Mouse (Mus musculus) hindbrain, embryonic 16.5 days (tissue): ENCODE results near the gene Awat1. TPM values are rescaled to one million over a fixed set of nuclear protein-coding genes. Genes with fewer than 3 reads are reported as not detected.
A peak's percentile ranks its signal among the peaks of the same experiment; 100 is the strongest.

ENCODE experiments used
- ATAC-seq: fragments of 200-750 bp; cut with Nextera tagmentation; 2 replicates; pipeline ENCODE4 v1.8.0; 2017; ENCODE audit warnings: moderate TSS enrichment, moderate library complexity
- H3K27ac ChIP-seq: fragments of 300-500 bp; sonication (generic); 2 replicates; pipeline ENCODE4 v1.5.1; 2014; ENCODE audit warnings: low read depth, mild to moderate bottlenecking, control low read depth, low read length, moderate library complexity
- H3K27me3 ChIP-seq: fragments of 300-500 bp; sonication (generic); replicated peaks from 2 replicates; pipeline ENCODE4 v1.6.1; 2014; ENCODE audit warnings: low read length; ENCODE audit not compliant: control insufficient read depth, insufficient read depth
- H3K36me3 ChIP-seq: fragments of 300-500 bp; sonication (generic); 2 replicates; pipeline ENCODE4 v1.6.1; 2014; ENCODE audit warnings: mild to moderate bottlenecking, low read length, moderate library complexity, mixed read lengths; ENCODE audit not compliant: control insufficient read depth, insufficient read depth
- H3K4me1 ChIP-seq: fragments of 300-500 bp; sonication (generic); 2 replicates; pipeline ENCODE4 v1.6.1; 2014; ENCODE audit warnings: low read depth, low read length; ENCODE audit not compliant: control insufficient read depth, insufficient read depth
- H3K4me2 ChIP-seq: fragments of 300-500 bp; sonication (generic); 2 replicates; pipeline ENCODE4 v1.6.1; 2014; ENCODE audit warnings: mild to moderate bottlenecking, low read length, control low read depth, moderate library complexity
- H3K4me3 ChIP-seq: fragments of 300-500 bp; sonication (generic); 2 replicates; pipeline ENCODE4 v1.5.1; 2014; ENCODE audit warnings: mild to moderate bottlenecking, low read length, control low read depth, moderate library complexity
- H3K9ac ChIP-seq: fragments of 300-500 bp; sonication (generic); 2 replicates; pipeline ENCODE4 v1.6.1; 2014; ENCODE audit warnings: low read depth, mild to moderate bottlenecking, control low read depth, low read length, moderate library complexity
- H3K9me3 ChIP-seq: fragments of 300-500 bp; sonication (generic); 2 replicates; pipeline ENCODE4 v1.6.1; 2014; ENCODE audit warnings: mild to moderate bottlenecking, low read length, moderate library complexity; ENCODE audit not compliant: control insufficient read depth
- WGBS: fragments of 180-500 bp; shearing (Covaris S2); extraction: QIAGEN DNeasy Blood & Tissue Kit; methylation state at CpG from one replicate; pipeline ENCODE4 v1.1.7; 2014; 5-methylcytosine and 5-hydroxymethylcytosine counted together
- polyA plus RNA-seq: library from polyadenylated mRNA; unstranded; fragments of >200 nt; fragmentation: Nextera tagmentation; extraction: Ambion mirVana; gene quantifications from 2 replicates; pipeline ENCODE4 v1.2.1, GENCODE M21; 2015

Gene Awat1
- polyA plus RNA-seq, result not detected in 2 replicates

DNA sequence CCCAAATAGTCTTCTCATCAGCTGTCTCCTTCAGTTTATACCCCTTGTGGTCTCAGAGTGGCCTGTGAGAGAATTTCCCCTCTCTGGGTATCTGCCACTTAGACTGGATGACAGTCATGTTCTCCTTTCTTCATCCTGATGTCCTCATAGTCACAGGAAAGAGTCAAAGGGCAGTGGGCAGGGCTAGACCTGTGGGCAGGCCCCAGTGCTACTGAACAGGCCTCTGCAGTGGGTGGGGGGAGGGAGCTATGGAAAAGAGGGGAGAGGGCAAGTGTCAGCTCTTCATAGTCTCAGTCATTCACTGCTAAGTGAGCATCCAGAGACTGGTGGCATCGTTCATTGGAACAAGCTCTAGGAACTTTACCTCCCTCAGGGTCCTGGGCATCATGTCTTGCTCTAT is at the start of gene Awat1:
Gene Awat1, plus strand, starts transcription at position 301 of the 400 bp plus-strand sequence.
- H3K4me2 ChIP-seq, result no peak within 1 kb of the TSS
- H3K4me1 ChIP-seq, result no peaks in the 10 kb centered on the region
- H3K36me3 ChIP-seq, result no peaks in the 10 kb centered on the region
- H3K27me3 ChIP-seq, result no peaks in the 10 kb centered on the region
- WGBS, result 81% methylated on average over 1 of the region's 1 CpGs
- no peak within 1 kb of the TSS for H3K27ac ChIP-seq
- ATAC-seq, result no peak
- no peaks in the 10 kb centered on the region for H3K9me3 ChIP-seq
- H3K9ac ChIP-seq, result no peak within 1 kb of the TSS
- no peak within 1 kb of the TSS for H3K4me3 ChIP-seq

GRCm38 (mm10) chrX:100524471-100524870 is 47.6 kb upstream of the Awat1 start, which contains the start of gene Dgat2l6:
TSS of gene Dgat2l6 (plus strand) at chrX:100524838.
- Histone ChIP-seq H3K36me3 (no peaks in the 10 kb centered on the region), H3K9me3 (no peaks in the 10 kb centered on the region), H3K27me3 (0 out of 2 replicates have a peak, but pooled peaks cover 4% of the 10 kb centered on the region), H3K4me3 (no peak within 1 kb of the TSS), H3K9ac (no peak within 1 kb of the TSS), H3K27ac (no peak within 1 kb of the TSS), H3K4me2 (no peak within 1 kb of the TSS), H3K4me1 (no peaks in the 10 kb centered on the region)
- WGBS, result 83% methylated on average over 4 of the region's 4 CpGs
- ATAC-seq, result no peak

DNA sequence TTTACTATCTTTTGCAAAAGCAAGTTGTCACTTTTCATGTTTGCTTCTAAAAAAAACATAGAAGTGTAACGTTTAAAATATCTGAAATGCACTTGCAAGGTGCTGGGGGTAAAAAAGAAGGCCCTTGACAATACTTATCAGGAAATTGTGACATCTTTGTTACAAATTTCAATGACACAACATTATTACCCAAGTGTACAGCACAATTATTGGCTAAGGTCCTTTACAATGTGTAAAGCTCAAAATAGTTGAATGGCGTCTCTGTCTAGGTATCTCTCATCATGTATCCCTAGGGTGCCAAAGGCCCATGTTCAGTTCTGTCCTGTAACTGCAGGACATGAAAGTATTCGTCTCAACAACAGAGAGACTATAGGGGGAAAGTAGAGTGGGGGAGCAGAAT is 16.0 kb upstream of the Awat1 start:
- Histone ChIP-seq H3K9me3 (no peaks in the 10 kb centered on the region), H3K9ac (no peak overlapping the region), H3K27me3 (no peaks in the 10 kb centered on the region), H3K27ac (no peak overlapping the region), H3K4me2 (no peak overlapping the region), H3K4me3 (no peak overlapping the region), H3K4me1 (no peaks in the 10 kb centered on the region), H3K36me3 (no peaks in the 10 kb centered on the region)
- ATAC-seq, result no peak
- 90% methylated on average over 3 of the region's 3 CpGs for WGBS

DNA sequence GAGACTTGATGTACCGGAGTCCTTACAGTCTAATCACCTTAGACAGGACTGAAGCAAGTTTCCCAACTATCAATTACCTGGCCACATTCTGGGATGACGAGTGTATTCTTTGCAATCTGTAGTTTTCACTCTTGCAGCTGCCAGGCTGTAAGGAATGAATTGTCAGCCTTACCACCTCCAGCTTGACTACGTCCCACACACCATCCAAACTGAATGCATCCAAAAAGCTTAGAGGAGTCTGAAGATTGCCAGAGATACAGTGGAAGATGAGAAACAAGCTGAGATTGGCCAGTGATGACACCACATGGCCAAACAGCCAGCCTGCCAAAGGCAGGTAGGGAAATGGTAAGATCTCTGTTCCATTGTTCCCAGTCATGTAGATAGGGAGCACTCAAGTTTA is 6.4 kb upstream of the Awat1 start:
- Histone ChIP-seq H3K4me2 (no peak overlapping the region), H3K9ac (no peak overlapping the region), H3K27ac (no peak overlapping the region), H3K9me3 (no peaks in the 10 kb centered on the region), H3K4me3 (no peak overlapping the region), H3K4me1 (no peaks in the 10 kb centered on the region), H3K36me3 (no peaks in the 10 kb centered on the region), H3K27me3 (no peaks in the 10 kb centered on the region)
- 92% methylated on average over 3 of the region's 3 CpGs for WGBS
- no peak for ATAC-seq

DNA sequence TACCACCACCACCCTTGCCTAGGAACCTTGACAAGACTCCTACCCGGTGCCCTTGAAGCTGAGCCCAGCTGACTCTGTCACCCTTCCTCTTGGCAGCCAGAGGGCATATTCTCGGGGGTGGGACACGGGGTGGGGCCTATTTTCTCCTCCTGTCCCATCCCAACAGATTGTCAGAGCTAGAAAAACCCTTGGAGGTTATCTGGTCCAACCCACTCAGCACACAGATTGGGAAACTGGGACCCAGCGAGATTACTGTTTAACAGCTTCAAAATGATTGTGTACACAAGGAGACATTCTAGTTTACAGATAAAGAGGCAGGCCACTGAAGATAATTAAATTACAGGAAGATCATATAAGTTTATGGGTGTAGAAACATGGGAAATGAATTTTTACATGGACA is 22.7 kb downstream of the Awat1 start, which contains the start of gene P2ry4:
Gene P2ry4, minus strand, starts transcription at position 79 of the 400 bp plus-strand sequence.
- no peaks in the 10 kb centered on the region for H3K27me3 ChIP-seq
- no peak within 1 kb of the TSS for H3K4me3 ChIP-seq
- no peaks in the 10 kb centered on the region for H3K4me1 ChIP-seq
- no peak for ATAC-seq
- no peak within 1 kb of the TSS for H3K27ac ChIP-seq
- H3K4me2 ChIP-seq, result no peak within 1 kb of the TSS
- no peak within 1 kb of the TSS for H3K9ac ChIP-seq
- H3K36me3 ChIP-seq, result no peaks in the 10 kb centered on the region
- H3K9me3 ChIP-seq, result no peaks in the 10 kb centered on the region
- WGBS, result 64% methylated on average over 4 of the region's 4 CpGs

DNA sequence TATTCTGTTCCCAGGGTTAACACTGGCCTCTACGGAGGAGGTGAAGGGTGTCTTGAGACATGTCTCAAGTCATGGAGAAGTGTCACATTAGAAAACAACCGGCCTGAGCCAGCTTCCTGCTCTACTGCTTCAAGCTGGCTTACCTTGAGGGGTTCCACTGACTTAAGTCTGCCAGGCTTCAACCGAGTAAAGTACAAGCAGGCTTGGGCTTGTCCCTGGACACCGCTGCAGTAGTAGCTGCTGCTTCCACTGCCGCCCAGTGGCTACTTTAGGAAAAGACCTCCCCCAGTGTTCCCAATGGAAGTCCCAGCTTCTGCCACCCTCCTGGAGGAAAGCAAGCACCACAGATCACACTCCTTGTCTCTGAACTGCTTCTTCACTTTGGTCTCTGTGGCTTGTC is 25.4 kb downstream of the Awat1 start:
- ATAC-seq, result 0 out of 2 replicates have a peak, but pooled peaks have one; percentile 48
- no peak overlapping the region for H3K4me3 ChIP-seq
- no peaks in the 10 kb centered on the region for H3K9me3 ChIP-seq
- no peak overlapping the region for H3K9ac ChIP-seq
- H3K36me3 ChIP-seq, result no peaks in the 10 kb centered on the region
- H3K4me1 ChIP-seq, result no peaks in the 10 kb centered on the region
- H3K27me3 ChIP-seq, result peaks cover 2% of the 10 kb centered on the region; the same call in 1 of the 2 replicates
- 23% methylated on average over 5 of the region's 5 CpGs for whole genome bisulfite sequencing
- H3K27ac ChIP-seq, result no peak overlapping the region
- H3K4me2 ChIP-seq, result no peak overlapping the region

DNA sequence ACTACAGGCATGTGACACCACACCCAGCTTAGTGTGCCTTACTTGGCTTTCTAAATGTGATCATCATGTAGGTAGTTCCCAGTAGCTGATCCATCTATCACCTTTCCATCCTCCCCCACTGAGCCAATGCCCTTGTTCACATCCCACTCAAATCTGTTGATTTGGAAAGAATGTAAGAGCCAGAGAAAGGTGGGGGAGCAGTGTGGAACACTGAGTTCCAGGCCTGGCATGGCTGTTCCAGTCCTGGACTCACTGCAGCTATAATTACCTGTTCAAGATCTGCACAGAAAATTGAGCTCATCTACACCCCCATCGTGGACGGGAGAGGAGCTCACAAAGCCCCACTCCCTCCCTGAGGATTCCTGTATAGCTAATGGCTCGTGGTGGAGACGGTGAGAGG is 27.7 kb downstream of the Awat1 start:
- Histone ChIP-seq H3K36me3 (no peaks in the 10 kb centered on the region), H3K27ac (no peak overlapping the region), H3K4me2 (no peak overlapping the region), H3K9me3 (no peaks in the 10 kb centered on the region), H3K4me3 (no peak overlapping the region), H3K27me3 (peaks cover 2% of the 10 kb centered on the region; the same call in 1 of the 2 replicates), H3K9ac (no peak overlapping the region), H3K4me1 (no peaks in the 10 kb centered on the region)
- WGBS, result 64% methylated on average over 4 of the region's 4 CpGs
- ATAC-seq, result no peak

GRCm38 (mm10) chrX:100605314-100605713 is 33.3 kb downstream of the Awat1 start, which contains the start of gene Arr3:
TSS of gene Arr3 (plus strand) at chrX:100605497.
- no peak within 1 kb of the TSS for H3K27ac ChIP-seq
- H3K4me2 ChIP-seq, result no peak within 1 kb of the TSS
- H3K9ac ChIP-seq, result no peak within 1 kb of the TSS
- no peak for ATAC-seq
- H3K4me1 ChIP-seq, result no peaks in the 10 kb centered on the region
- no peaks in the 10 kb centered on the region for H3K9me3 ChIP-seq
- 80% methylated on average over 1 of the region's 1 CpGs for WGBS
- H3K27me3 ChIP-seq, result peaks cover 2% of the 10 kb centered on the region; the same call in 1 of the 2 replicates
- H3K4me3 ChIP-seq, result no peak within 1 kb of the TSS
- H3K36me3 ChIP-seq, result no peaks in the 10 kb centered on the region

GRCm38 (mm10) chrX:100618488-100618887 is 46.4 kb downstream of the Awat1 start:
- Histone ChIP-seq H3K27me3 (no peaks in the 10 kb centered on the region; the same call in 1 of the 2 replicates), H3K9ac (no peak overlapping the region), H3K4me2 (no peak overlapping the region), H3K4me1 (no peaks in the 10 kb centered on the region), H3K4me3 (no peak overlapping the region), H3K27ac (no peak overlapping the region), H3K9me3 (no peaks in the 10 kb centered on the region), H3K36me3 (peaks cover 4% of the 10 kb centered on the region; the same call in 1 of the 2 replicates)
- WGBS, result 63% methylated on average over 3 of the region's 3 CpGs
- ATAC-seq, result no peak
